Mouse (Mus musculus) ES-Bruce4 (cell line): ENCODE measurements around the gene Kcnk4. TPM values are rescaled to one million over a fixed set of nuclear protein-coding genes. Genes with fewer than 3 reads are reported as not detected.
"Not testable (repeated sequence)": the region's sequence is repeated elsewhere in the genome, so short reads cannot be mapped to it uniquely, and the experiment has no call there.

Experiments
- H3K27ac ChIP-seq: 2 replicates; pipeline ENCODE4 v1.5.1; 2012; ENCODE audit warnings: low read length, inconsistent platforms; ENCODE audit not compliant: insufficient read depth
- H3K27me3 ChIP-seq: 2 replicates; pipeline ENCODE4 v1.6.1; 2012; ENCODE audit warnings: mild to moderate bottlenecking, low read length, inconsistent platforms; ENCODE audit not compliant: control insufficient read depth, poor library complexity, insufficient read depth, severe bottlenecking
- H3K36me3 ChIP-seq: 2 replicates; pipeline ENCODE4 v1.6.1; 2012; ENCODE audit warnings: inconsistent platforms, mild to moderate bottlenecking, low read length, moderate library complexity; ENCODE audit not compliant: control insufficient read depth, poor library complexity, insufficient read depth, severe bottlenecking
- H3K4me1 ChIP-seq: one replicate; pipeline ENCODE4 v1.8.1; 2011; ENCODE audit warnings: low read length; ENCODE audit not compliant: control insufficient read depth, insufficient read depth
- H3K4me3 ChIP-seq: 2 replicates; pipeline ENCODE4 v1.5.1; 2011; ENCODE audit warnings: low read depth, mild to moderate bottlenecking, low read length
- H3K9ac ChIP-seq: 2 replicates; pipeline ENCODE4 v1.6.1; 2012; ENCODE audit warnings: low read depth, mild to moderate bottlenecking, inconsistent platforms; ENCODE audit not compliant: poor library complexity, severe bottlenecking
- H3K9me3 ChIP-seq: replicated peaks from 2 replicates; pipeline ENCODE4 v1.6.1; 2012; ENCODE audit warnings: mild to moderate bottlenecking, low read length, inconsistent platforms; ENCODE audit not compliant: control insufficient read depth, poor library complexity, insufficient read depth, severe bottlenecking
- CTCF ChIP-seq: IDR thresholded peaks from one replicate; pipeline ENCODE4 v1.8.1; 2011; ENCODE audit warnings: low read depth, low read length
- EP300 ChIP-seq: IDR thresholded peaks from 2 replicates; pipeline ENCODE4 v1.6.1; 2011; ENCODE audit warnings: low read depth, low read length; ENCODE audit not compliant: insufficient read depth
- POLR2A ChIP-seq: IDR thresholded peaks from one replicate; pipeline ENCODE4 v1.8.1; 2011; ENCODE audit warnings: low read length; ENCODE audit not compliant: insufficient read depth
- polyA plus RNA-seq: library from polyadenylated mRNA; stranded (reverse); fragments of >200 nt; gene quantifications from 2 replicates; pipeline ENCODE4 v1.2.4, GENCODE M21; 2011; ENCODE audit warnings: low read depth; ENCODE audit not compliant: missing spikeins, insufficient read depth, insufficient read length

The Kcnk4 gene
- polyA plus RNA-seq, 1 experiment, result not detected

DNA sequence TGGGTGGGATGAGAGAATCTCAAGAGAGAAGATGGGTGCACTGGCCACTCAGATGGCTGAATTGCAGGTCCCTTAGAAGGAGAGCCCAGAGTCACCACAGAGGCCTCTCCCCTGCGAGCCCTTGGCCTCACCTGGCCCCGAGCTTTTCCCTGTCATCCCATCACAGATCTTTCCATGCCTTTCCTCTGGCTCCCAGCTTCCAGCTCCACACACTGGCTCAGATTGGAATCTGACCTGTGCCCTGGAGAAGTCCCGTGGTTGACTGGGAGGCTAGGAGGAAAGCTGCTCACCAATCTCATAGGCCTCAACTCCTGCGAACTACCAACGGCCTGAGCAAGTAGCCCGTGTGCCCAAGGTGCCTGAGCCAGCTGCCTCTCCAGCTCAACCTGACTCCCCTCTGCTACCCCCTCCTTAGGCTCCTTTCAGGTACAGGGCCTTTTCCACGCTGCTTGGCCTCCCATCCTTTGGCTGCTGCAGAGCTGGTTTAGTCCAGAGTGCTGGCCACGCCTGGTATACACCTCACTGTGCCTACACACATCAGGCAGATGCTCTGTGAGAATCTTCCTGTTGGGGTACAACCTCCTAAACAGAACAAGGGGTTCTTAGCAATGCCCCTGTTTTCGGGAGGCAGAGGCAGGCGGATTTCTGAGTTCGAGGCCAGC, 28.7 kb downstream of the Kcnk4 start:
- no peaks in the 10 kb centered on the region for H3K27me3 ChIP-seq
- H3K9ac ChIP-seq, result no peak overlapping the region
- H3K4me3 ChIP-seq, result no peak overlapping the region
- no peak for TF ChIP-seq CTCF
- no peak for TF ChIP-seq EP300
- no peak for TF ChIP-seq POLR2A
- H3K4me1 ChIP-seq, result no peaks in the 10 kb centered on the region
- no peak overlapping the region for H3K27ac ChIP-seq
- peaks cover 7% of the 10 kb centered on the region; the same call in 1 of the 2 replicates for H3K36me3 ChIP-seq
- H3K9me3 ChIP-seq, result no peaks in the 10 kb centered on the region

DNA sequence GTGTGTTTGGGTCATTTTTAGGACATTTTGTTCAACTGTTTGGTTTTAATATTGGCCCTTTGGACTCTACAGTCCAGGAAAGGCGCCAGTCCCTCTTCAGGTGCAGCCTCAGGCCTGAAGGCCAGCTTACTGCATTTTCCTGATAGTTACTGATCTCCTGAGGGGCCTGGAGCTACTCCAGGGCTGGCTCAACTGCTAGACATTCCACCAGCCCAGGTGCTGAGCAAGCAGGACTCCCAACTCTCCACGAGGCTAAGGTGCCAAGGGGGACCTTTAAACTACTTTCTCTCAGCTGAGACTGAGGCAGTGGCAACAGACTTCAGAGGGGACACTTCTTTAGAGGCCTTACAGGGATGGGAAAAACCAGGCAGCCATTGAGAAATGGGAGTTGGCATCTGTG, 29.5 kb downstream of the Kcnk4 start:
- no peak for TF ChIP-seq CTCF
- no peak for TF ChIP-seq POLR2A
- no peak for TF ChIP-seq EP300
- 0 out of 2 replicates have a peak, but pooled peaks cover 2% of the 10 kb centered on the region for H3K9me3 ChIP-seq
- no peak overlapping the region for H3K27ac ChIP-seq
- H3K27me3 ChIP-seq, result no peaks in the 10 kb centered on the region
- H3K4me1 ChIP-seq, result no peaks in the 10 kb centered on the region
- H3K36me3 ChIP-seq, result peaks cover 7% of the 10 kb centered on the region; the same call in 1 of the 2 replicates
- H3K9ac ChIP-seq, result no peak overlapping the region
- no peak overlapping the region for H3K4me3 ChIP-seq

DNA sequence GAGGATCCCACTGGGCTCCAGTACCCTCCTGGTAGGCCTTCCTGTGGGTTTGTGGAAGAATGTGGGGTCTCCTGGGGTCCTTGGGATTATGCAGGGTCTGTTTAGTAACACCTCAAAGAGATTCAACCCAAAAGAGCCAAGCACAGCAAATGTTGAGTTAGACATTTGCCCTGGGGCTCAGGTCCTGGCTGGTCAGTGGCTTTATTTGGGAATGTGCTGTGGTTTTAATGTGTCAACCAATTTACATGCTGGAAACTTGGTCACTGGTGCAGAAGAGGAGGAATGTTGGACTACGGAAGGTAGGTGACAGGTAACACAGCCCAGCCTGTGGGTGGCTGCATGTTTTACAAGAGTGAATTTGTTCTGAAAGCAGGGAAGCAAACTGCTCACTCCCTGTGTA, 31.3 kb downstream of the Kcnk4 start:
- Histone ChIP-seq H3K27ac (no peak overlapping the region), H3K27me3 (no peaks in the 10 kb centered on the region)

GRCm38 (mm10) chr19:6899641-6900040, 34.7 kb downstream of the Kcnk4 start:
- H3K4me1 ChIP-seq, result no peaks in the 10 kb centered on the region
- no peak overlapping the region for H3K4me3 ChIP-seq
- H3K27me3 ChIP-seq, result no peaks in the 10 kb centered on the region
- no peak overlapping the region for H3K9ac ChIP-seq
- H3K9me3 ChIP-seq, result peaks cover 23% of the 10 kb centered on the region
- no peak for TF ChIP-seq EP300
- no peak for TF ChIP-seq POLR2A
- no peak for TF ChIP-seq CTCF
- no peaks in the 10 kb centered on the region for H3K36me3 ChIP-seq
- no peak overlapping the region for H3K27ac ChIP-seq

More for the DNA sequence above, 31.3 kb downstream of the Kcnk4 start:
- Histone ChIP-seq H3K9ac (no peak overlapping the region), H3K9me3 (0 out of 2 replicates have a peak, but pooled peaks cover 6% of the 10 kb centered on the region), H3K4me3 (no peak overlapping the region), H3K4me1 (no peaks in the 10 kb centered on the region), H3K36me3 (peaks cover 7% of the 10 kb centered on the region; the same call in 1 of the 2 replicates)
- TF ChIP-seq CTCF (no peak), EP300 (no peak), POLR2A (no peak)

DNA sequence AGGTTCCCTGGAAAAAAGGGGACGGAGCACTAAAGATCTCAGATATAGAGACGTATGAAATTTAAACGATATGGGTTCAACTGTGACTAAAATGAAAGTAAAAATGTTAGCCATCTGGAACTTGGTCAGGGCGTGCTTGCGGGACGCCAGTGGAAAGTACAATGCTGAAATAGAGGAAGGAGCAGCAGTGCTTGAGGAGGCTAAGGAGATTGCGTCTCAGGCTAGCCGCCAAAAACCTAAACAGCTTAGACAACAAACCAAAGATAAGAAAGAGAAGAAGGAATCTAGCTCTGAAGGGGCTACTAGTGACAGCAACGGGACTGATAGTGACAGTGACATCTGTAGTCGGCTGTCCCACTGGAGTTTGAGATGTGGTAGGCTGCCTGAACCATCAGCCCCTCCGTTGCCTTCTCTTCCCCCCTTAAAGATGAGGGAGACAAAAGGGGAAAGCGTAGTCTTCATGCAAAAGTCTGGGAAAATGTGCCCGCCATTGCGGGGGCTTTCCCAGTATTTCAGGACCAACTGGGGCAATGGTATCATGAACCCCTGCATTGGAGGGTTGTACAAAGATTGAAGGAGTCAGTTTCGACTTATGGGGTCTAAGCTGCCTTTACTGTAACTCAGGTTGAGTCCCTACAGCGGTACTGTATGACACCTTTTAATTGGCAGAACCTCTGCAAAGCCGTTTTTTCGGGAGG, 38.6 kb downstream of the Kcnk4 start:
- H3K27ac ChIP-seq, H3K4me3 ChIP-seq, H3K4me1 ChIP-seq, H3K9ac ChIP-seq, H3K27me3 ChIP-seq, H3K36me3 ChIP-seq: not testable (repeated sequence)
- peaks cover 23% of the 10 kb centered on the region for H3K9me3 ChIP-seq

DNA sequence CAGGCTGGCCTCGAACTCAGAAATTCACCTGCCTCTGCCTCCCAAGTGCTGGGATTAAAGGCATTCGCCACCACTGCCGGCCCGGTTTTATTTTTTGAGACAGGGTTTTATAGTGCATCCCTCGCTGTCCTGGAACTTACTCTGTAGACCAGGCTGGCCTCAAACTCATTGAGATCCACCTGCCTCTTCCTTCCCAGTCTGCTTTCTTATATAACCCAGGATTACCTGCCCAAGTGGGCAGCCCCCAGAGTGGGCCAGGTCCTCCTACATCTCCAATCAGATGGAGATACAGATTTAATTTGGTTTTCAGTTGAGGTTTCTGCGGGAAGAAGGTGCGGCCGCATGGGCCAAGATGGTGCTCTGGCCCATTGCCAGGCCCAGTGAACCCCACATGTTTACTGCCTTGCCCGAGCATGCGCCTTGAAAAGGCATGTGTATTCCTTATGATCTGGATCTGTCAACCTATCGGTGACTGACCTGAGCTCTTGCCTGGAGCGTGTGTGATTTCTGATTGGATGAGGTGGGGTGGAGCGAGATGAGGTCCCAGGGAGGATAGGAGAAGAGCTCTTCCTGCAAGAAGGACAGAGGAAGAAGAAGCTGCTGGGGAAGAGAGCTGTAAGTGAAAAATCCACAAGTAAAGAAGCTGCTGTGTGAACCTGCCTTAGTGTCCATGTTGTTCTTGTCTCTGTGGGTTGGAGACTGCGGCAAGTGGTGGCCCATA, 40.4 kb downstream of the Kcnk4 start:
- Histone ChIP-seq H3K27me3 (no peaks in the 10 kb centered on the region), H3K36me3 (no peaks in the 10 kb centered on the region), H3K4me1 (peaks cover 1% of the 10 kb centered on the region), H3K9ac (no peak overlapping the region), H3K4me3 (no peak overlapping the region), H3K27ac (no peak overlapping the region), H3K9me3 (peaks cover 17% of the 10 kb centered on the region)
- TF ChIP-seq EP300 (no peak), POLR2A (no peak), CTCF (no peak)
